Mouse (Mus musculus) stomach, postnatal 0 days (tissue): ENCODE results near the gene Ankrd40.

Experiments
- CTCF ChIP-seq: IDR thresholded peaks from 2 replicates; pipeline ENCODE4 v1.5.1; 2016; ENCODE audit warnings: antibody characterized with exemption, low read depth, mild to moderate bottlenecking, moderate library complexity
- EP300 ChIP-seq: optimal IDR thresholded peaks from 2 replicates; pipeline ENCODE3; 2016; ENCODE audit warnings: antibody characterized with exemption

DNA sequence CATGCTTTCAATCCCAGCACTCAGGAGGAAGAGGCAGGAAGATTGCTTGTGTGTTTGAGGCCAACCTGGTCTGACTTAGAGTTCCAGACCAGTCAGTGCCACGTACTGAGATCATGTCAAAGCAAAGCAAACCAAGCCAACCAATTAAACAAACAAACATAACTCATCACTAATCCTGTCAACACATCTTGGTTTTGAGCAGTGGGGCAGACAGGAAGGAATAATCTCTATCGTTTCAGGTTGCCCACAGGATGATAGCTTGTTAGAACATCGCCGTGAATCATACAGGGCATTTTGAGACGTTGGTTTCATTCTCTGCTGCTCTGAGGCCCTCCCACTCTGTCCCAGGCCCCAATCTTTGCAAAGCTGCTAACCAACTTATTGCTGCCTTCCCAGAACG lies 42.2 kb downstream of the Ankrd40 start:
- TF ChIP-seq CTCF (no peak), EP300 (no peak)
